Mouse (Mus musculus): ENCODE results near the gene Xirp2. TPM values are rescaled to one million over a fixed set of nuclear protein-coding genes. Genes with fewer than 3 reads are reported as not detected.

Gene Xirp2
- polyA plus RNA-seq, 1 experiment from 2014 or later: not detected

GRCm38 (mm10) chr2:67516405-67516804 is 70.6 kb downstream of the Xirp2 start:
- no peaks in the 10 kb centered on the region for H3K27me3 ChIP-seq (ENCODE audit: control insufficient read depth, insufficient read depth, low read length)
- ATAC-seq (ENCODE audit: low FRiP score) (no peak), DNase-seq (ENCODE audit: low spot score) (no peak)
- no peaks in the 10 kb centered on the region for H3K9me3 ChIP-seq (ENCODE audit: control insufficient read depth, low read length)
- H3K4me3 ChIP-seq (ENCODE audit: low read depth, low read length): no peak overlapping the region
- 91% methylated on average over 7 of the region's 7 CpGs for WGBS
- no peak overlapping the region for H3K27ac ChIP-seq (ENCODE audit: low read depth, low read length)
- no peaks in the 10 kb centered on the region for H3K36me3 ChIP-seq (ENCODE audit: control insufficient read depth, insufficient read depth, low read length)
- H3K9ac ChIP-seq (ENCODE audit: low read depth, low read length): no peak overlapping the region
- H3K4me2 ChIP-seq (replicated peaks; ENCODE audit: low read depth, low read length): no peak overlapping the region
- no peaks in the 10 kb centered on the region for H3K4me1 ChIP-seq (replicated peaks; ENCODE audit: control insufficient read depth, insufficient read depth, low read length)

DNA sequence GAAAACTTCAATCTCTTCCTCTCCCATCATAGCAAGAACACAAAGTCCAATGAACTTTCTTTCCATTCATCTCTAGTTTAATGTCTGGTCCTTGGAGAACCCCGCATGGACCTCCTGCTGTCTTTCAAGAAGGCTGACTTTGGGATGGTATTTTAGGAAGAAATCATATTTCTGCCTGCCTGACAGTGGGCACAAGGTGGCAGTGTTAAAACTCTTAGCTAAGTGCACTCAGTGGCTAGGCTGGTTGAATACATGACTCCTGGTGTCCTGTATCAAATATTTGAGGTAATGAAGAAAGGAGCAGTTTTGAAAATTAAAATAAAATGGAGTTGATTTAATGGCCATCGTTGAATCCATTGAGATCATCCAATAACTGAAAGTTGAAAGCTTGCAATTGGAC is 89.5 kb downstream of the Xirp2 start:
- no peak for ATAC-seq (ENCODE audit: low FRiP score)
- no peak overlapping the region for H3K27ac ChIP-seq (ENCODE audit: low read depth, low read length)
- H3K9ac ChIP-seq (ENCODE audit: low read depth, low read length): no peak overlapping the region
- WGBS: 90% methylated on average over 2 of the region's 2 CpGs
- H3K36me3 ChIP-seq (ENCODE audit: control insufficient read depth, insufficient read depth, low read length): no peaks in the 10 kb centered on the region
- H3K4me1 ChIP-seq (replicated peaks; ENCODE audit: control insufficient read depth, insufficient read depth, low read length): no peaks in the 10 kb centered on the region
- H3K9me3 ChIP-seq (ENCODE audit: control insufficient read depth, low read length): no peaks in the 10 kb centered on the region
- H3K4me2 ChIP-seq (replicated peaks; ENCODE audit: low read depth, low read length): no peak overlapping the region
- H3K27me3 ChIP-seq (ENCODE audit: control insufficient read depth, insufficient read depth, low read length): no peaks in the 10 kb centered on the region
- no peak for DNase-seq (ENCODE audit: low spot score)
- H3K4me3 ChIP-seq (ENCODE audit: low read depth, low read length): no peak overlapping the region

DNA sequence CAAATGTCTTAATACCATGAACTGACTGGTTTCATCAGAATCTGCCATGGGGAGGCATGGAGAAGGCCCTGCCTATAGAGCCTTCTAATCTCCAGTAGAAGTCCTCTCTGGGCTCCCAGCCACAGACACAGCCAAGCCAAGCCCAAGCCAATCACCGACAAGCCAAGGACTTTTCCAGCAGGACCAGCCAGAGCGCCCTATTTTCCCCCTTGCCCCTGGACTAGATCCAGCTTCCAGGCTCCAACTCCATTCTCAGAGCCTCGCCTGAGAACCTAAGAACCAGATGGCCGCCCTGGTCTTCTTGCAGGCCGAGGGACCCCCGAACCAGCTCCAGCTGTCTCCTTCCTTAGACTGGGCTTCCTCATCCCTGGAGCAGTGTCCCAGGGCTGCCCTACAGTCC is 93.6 kb downstream of the Xirp2 start:
- Histone ChIP-seq H3K9ac (ENCODE audit: low read depth, low read length) (no peak overlapping the region), H3K27me3 (ENCODE audit: control insufficient read depth, insufficient read depth, low read length) (no peaks in the 10 kb centered on the region), H3K9me3 (ENCODE audit: control insufficient read depth, low read length) (no peaks in the 10 kb centered on the region), H3K4me3 (ENCODE audit: low read depth, low read length) (no peak overlapping the region), H3K4me2 (replicated peaks; ENCODE audit: low read depth, low read length) (no peak overlapping the region), H3K4me1 (replicated peaks; ENCODE audit: control insufficient read depth, insufficient read depth, low read length) (no peaks in the 10 kb centered on the region), H3K36me3 (ENCODE audit: control insufficient read depth, insufficient read depth, low read length) (no peaks in the 10 kb centered on the region), H3K27ac (ENCODE audit: low read depth, low read length) (no peak overlapping the region)
- no peak for ATAC-seq (ENCODE audit: low FRiP score)
- DNase-seq (ENCODE audit: low spot score): no peak
- WGBS: 92% methylated on average over 6 of the region's 6 CpGs

GRCm38 (mm10) chr2:67541957-67542696 is 96.3 kb downstream of the Xirp2 start:
- no peak overlapping the region for H3K27ac ChIP-seq (ENCODE audit: low read depth, low read length)
- H3K4me3 ChIP-seq (ENCODE audit: low read depth, low read length): no peak overlapping the region
- no peaks in the 10 kb centered on the region for H3K9me3 ChIP-seq (ENCODE audit: control insufficient read depth, low read length)
- H3K4me2 ChIP-seq (replicated peaks; ENCODE audit: low read depth, low read length): no peak overlapping the region
- no peaks in the 10 kb centered on the region for H3K4me1 ChIP-seq (replicated peaks; ENCODE audit: control insufficient read depth, insufficient read depth, low read length)
- H3K36me3 ChIP-seq (ENCODE audit: control insufficient read depth, insufficient read depth, low read length): no peaks in the 10 kb centered on the region
- H3K9ac ChIP-seq (ENCODE audit: low read depth, low read length): no peak overlapping the region
- DNase-seq (ENCODE audit: low spot score): no peak
- no peaks in the 10 kb centered on the region for H3K27me3 ChIP-seq (ENCODE audit: control insufficient read depth, insufficient read depth, low read length)
- ATAC-seq (ENCODE audit: low FRiP score): no peak
- 70% methylated on average over 11 of the region's 11 CpGs for WGBS

DNA sequence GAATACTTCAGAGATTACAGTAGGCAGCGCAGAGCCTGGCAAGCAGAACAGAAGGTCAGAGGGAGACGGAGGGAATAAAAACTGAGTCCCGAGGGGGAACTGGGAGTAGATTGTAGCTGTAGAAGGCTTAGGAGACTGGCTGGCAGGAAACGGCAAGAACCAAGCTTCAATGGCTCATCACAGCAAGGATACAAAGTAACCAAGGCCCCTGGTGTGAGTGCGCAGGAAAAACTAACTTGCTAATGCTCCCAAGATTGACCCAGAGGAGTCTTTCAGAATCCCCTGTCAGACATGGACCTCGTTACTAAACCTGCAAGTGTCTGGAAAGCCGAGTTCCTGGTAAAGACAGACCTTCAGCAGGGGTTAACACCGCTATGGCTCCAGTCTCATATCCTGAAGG is 98.6 kb downstream of the Xirp2 start:
- Histone ChIP-seq H3K4me1 (replicated peaks; ENCODE audit: control insufficient read depth, insufficient read depth, low read length) (no peaks in the 10 kb centered on the region), H3K4me3 (ENCODE audit: low read depth, low read length) (no peak overlapping the region), H3K9me3 (ENCODE audit: control insufficient read depth, low read length) (no peaks in the 10 kb centered on the region), H3K36me3 (ENCODE audit: control insufficient read depth, insufficient read depth, low read length) (no peaks in the 10 kb centered on the region), H3K27ac (ENCODE audit: low read depth, low read length) (no peak overlapping the region), H3K4me2 (replicated peaks; ENCODE audit: low read depth, low read length) (no peak overlapping the region), H3K9ac (ENCODE audit: low read depth, low read length) (no peak overlapping the region), H3K27me3 (ENCODE audit: control insufficient read depth, insufficient read depth, low read length) (no peaks in the 10 kb centered on the region)
- 76% methylated on average over 8 of the region's 8 CpGs for WGBS
- no peak for DNase-seq (ENCODE audit: low spot score)
- no peak for ATAC-seq (ENCODE audit: low FRiP score)

DNA sequence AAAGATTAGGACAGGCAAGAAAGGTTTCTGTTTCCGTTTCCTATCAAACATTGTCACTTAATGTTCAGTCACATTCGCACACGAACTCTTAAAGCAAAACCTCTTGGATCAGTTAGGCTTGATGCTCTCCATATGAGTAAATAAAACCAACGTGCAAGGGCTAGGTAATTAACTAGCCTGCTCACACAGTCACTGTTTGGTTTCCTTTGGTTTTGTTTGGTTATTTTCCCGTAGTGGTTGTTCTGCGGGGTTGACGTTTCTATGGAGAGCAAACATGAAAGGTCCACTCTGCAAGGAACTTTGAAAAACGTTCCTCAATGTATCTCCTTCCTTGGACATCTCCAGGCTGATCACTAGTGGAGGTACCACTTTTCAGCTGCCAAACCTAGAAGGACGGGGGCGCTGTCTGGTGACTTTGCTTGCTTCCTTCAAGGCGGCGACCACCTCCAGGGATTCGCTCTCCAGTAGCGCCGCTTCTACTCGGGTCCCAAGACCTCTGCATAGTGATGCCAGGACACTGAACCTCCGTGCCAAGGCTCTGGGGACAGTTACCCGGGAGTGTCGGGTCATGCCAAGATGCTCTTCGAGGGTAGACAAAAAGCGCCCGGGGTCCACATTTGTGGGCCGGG is 119.2 kb downstream of the Xirp2 start:
- no peak for DNase-seq (ENCODE audit: low spot score)
- Histone ChIP-seq H3K9ac (ENCODE audit: low read depth, low read length) (peak overlapping the region; percentile 78), H3K4me2 (replicated peaks; ENCODE audit: low read depth, low read length) (peak overlapping the region; percentile 96), H3K27me3 (ENCODE audit: control insufficient read depth, insufficient read depth, low read length) (no peaks in the 10 kb centered on the region), H3K4me1 (replicated peaks; ENCODE audit: control insufficient read depth, insufficient read depth, low read length) (no peaks in the 10 kb centered on the region), H3K27ac (ENCODE audit: low read depth, low read length) (peak overlapping the region; percentile 96), H3K4me3 (ENCODE audit: low read depth, low read length) (peak overlapping the region; percentile 60), H3K36me3 (ENCODE audit: control insufficient read depth, insufficient read depth, low read length) (no peaks in the 10 kb centered on the region), H3K9me3 (ENCODE audit: control insufficient read depth, low read length) (no peaks in the 10 kb centered on the region)
- 4% methylated on average over 23 of the region's 23 CpGs for WGBS
- peak; percentile 87 for ATAC-seq (ENCODE audit: low FRiP score)

DNA sequence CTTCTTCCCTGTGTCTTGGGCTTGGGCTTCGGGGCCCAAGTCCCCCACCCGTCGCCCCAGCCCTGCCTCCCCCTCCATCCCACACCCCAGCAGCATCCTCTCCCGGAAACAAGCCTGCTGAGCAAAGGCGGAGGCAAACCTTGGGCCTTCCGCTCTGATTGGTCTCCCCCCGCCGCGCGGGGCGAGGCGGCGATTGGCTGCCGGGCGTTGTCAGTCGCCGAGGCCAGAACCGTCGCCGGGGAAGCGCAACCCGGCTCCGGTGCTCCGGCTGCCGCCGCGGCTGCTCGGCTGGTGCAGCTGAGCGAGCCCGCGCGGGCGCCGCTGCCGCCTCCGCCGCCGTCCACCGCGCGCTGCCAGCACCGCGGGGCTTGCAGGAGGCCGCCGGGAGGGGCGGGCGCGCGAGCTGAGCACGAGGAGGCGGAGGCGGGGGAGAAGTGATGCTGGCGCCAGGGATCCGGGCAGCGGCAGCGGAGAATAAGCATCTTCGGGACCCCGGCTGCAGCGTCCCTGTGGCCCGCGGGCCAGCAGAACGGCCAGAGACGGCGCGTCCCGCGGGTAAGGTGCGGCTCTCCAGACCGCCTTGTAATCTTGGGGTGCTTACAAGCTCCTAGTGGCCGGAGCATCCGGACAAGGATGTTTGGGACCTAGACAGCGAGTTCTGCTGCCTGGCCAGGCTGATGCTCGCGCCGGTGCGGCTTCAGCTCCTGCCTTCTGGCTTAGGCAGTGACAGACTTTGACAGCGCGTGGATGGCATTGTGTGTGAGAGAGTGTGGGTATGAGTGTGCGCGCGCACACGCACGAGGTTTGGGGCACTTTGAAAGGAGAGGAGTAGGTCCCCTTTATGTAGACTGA is 119.9 kb downstream of the Xirp2 start, which contains the start of gene B3galt1:
TSS of gene B3galt1 (plus strand) at position 392 of the 852 bp plus-strand sequence.
- DNase-seq (ENCODE audit: low spot score) (peak; percentile 91), ATAC-seq (ENCODE audit: low FRiP score) (peak; percentile 99)
- H3K4me1 ChIP-seq (replicated peaks; ENCODE audit: control insufficient read depth, insufficient read depth, low read length): no peaks in the 10 kb centered on the region
- H3K27me3 ChIP-seq (ENCODE audit: control insufficient read depth, insufficient read depth, low read length): no peaks in the 10 kb centered on the region
- peak within 1 kb of the TSS; percentile 96 for H3K27ac ChIP-seq (ENCODE audit: low read depth, low read length)
- H3K4me3 ChIP-seq (ENCODE audit: low read depth, low read length): peak within 1 kb of the TSS; percentile 60
- H3K36me3 ChIP-seq (ENCODE audit: control insufficient read depth, insufficient read depth, low read length): no peaks in the 10 kb centered on the region
- under 1% methylated on average over 77 of the region's 83 CpGs for WGBS
- no peaks in the 10 kb centered on the region for H3K9me3 ChIP-seq (ENCODE audit: control insufficient read depth, low read length)
- peak within 1 kb of the TSS; percentile 96 for H3K4me2 ChIP-seq (replicated peaks; ENCODE audit: low read depth, low read length)
- H3K9ac ChIP-seq (ENCODE audit: low read depth, low read length): peak within 1 kb of the TSS; percentile 78

GRCm38 (mm10) chr2:67566566-67566965 is 120.8 kb downstream of the Xirp2 start:
- Histone ChIP-seq H3K36me3 (ENCODE audit: control insufficient read depth, insufficient read depth, low read length) (no peaks in the 10 kb centered on the region), H3K27me3 (ENCODE audit: control insufficient read depth, insufficient read depth, low read length) (no peaks in the 10 kb centered on the region), H3K27ac (ENCODE audit: low read depth, low read length) (peak overlapping the region; percentile 96; the same call in 1 of the 2 replicates), H3K4me1 (replicated peaks; ENCODE audit: control insufficient read depth, insufficient read depth, low read length) (no peaks in the 10 kb centered on the region), H3K4me2 (replicated peaks; ENCODE audit: low read depth, low read length) (peak overlapping the region; percentile 96), H3K4me3 (ENCODE audit: low read depth, low read length) (peak overlapping the region; percentile 60), H3K9me3 (ENCODE audit: control insufficient read depth, low read length) (no peaks in the 10 kb centered on the region), H3K9ac (ENCODE audit: low read depth, low read length) (peak overlapping the region; percentile 78)
- ATAC-seq (ENCODE audit: low FRiP score): no peak
- 3% methylated on average over 12 of the region's 12 CpGs for WGBS
- DNase-seq (ENCODE audit: low spot score): peak; percentile 39

Measured in hindbrain, embryonic 11.5 days (tissue).